ENCODE assay signal across 7 mouse cellular contexts in the genomic region with DNA sequence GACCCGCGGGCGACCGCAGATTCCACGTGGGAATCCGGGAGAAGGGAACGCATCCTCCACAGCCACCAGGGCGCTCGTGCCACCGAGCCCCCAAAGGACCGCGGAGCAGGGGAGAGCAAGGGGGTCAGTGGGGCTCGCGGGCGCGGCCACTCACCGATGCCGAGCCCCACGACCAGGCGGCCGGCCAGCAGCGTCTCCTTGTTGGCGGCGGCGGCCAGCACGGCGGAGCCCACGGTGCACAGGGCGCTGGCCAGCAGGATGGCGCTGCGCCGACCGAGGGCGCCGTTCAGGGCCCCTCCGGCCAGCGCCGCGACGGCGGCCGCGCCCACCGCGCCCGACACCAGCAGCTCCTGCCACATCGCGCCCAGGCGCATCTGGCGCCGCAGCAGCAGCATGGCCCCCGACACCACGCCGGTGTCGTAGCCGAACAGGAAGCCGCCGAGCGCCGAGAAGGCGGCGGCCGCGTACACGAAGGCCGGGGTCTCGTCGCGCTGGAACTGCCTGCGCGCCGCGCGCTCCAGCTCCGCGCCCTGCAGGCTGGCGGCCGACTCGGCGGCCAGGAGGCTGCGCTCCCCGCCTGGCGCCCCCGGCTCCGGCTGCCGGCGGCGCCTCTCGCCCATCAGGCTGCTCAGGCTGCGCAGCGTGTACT. TPM values are rescaled to one million over a fixed set of nuclear protein-coding genes. Genes with fewer than 3 reads are reported as not detected.
DNase-seq lines count a peak whose midpoint lies in the region; ATAC-seq lines count a peak whose summit lies in the region.

No protein-coding gene starts in this region.

- H3K9me3 ChIP-seq in embryonic facial prominence, embryonic 11.5 days (replicated peaks; ENCODE audit: control insufficient read depth, low read length) = no peaks in the 10 kb centered on the region
- H3K9me3 ChIP-seq in heart, embryonic 14.5 days (ENCODE audit: control insufficient read depth, low read length) = 0 out of 2 replicates have a peak, but pooled peaks cover 5% of the 10 kb centered on the region
- no peaks in the 10 kb centered on the region for H3K9me3 ChIP-seq in limb, embryonic 12.5 days
- no peaks in the 10 kb centered on the region for H3K9me3 ChIP-seq in midbrain, embryonic 11.5 days (ENCODE audit: control insufficient read depth, low read length)

- peak overlapping the region; percentile 97 for H3K4me2 ChIP-seq in embryonic facial prominence, embryonic 11.5 days (ENCODE audit: low read depth, low read length)
- H3K4me2 ChIP-seq in heart, embryonic 14.5 days (ENCODE audit: low read length) = peak overlapping the region; percentile 96
- H3K4me2 ChIP-seq in limb, embryonic 12.5 days = peak overlapping the region; percentile 96
- peak overlapping the region; percentile 70 for H3K4me2 ChIP-seq in midbrain, embryonic 11.5 days

- H3K4me1 ChIP-seq in embryonic facial prominence, embryonic 11.5 days (ENCODE audit: control insufficient read depth, insufficient read depth, low read length) = no peaks in the 10 kb centered on the region
- peaks cover 0 to 4% of the 10 kb centered on the region in 2 experiments; a peak in 1 of 4 replicates for H3K4me1 ChIP-seq in heart, embryonic 14.5 days (ENCODE audit: control insufficient read depth in 2 of 2, insufficient read depth in 2 of 2, low read length in 2 of 2)
- 0 out of 2 replicates have a peak, but pooled peaks cover 3% of the 10 kb centered on the region for H3K4me1 ChIP-seq in limb, embryonic 12.5 days (replicated peaks)
- H3K4me1 ChIP-seq in midbrain, embryonic 11.5 days (ENCODE audit: control insufficient read depth, insufficient read depth, low read length) = 0 out of 2 replicates have a peak, but pooled peaks cover 2% of the 10 kb centered on the region

- peak; percentile 78 for ATAC-seq in embryonic facial prominence, embryonic 11.5 days (replicated peaks; ENCODE audit: insufficient number of reproducible peaks, low FRiP score, low TSS enrichment, low read depth)
- peak; percentile 76 for ATAC-seq in heart, embryonic 14.5 days (ENCODE audit: insufficient number of reproducible peaks, insufficient read depth, low FRiP score, low read depth)
- peak; percentile 89 for ATAC-seq in limb, embryonic 12.5 days (ENCODE audit: insufficient number of reproducible peaks, insufficient read depth, low FRiP score, low TSS enrichment, low read depth)
- peak; percentile 90 for ATAC-seq in midbrain, embryonic 11.5 days (ENCODE audit: low FRiP score)

- H3K9ac ChIP-seq in embryonic facial prominence, embryonic 11.5 days (replicated peaks; ENCODE audit: low read length) = peak overlapping the region; percentile 77
- peak overlapping the region; percentile 76 for H3K9ac ChIP-seq in heart, embryonic 14.5 days (ENCODE audit: low read length)
- H3K9ac ChIP-seq in limb, embryonic 12.5 days (replicated peaks) = peak overlapping the region; percentile 73
- H3K9ac ChIP-seq in midbrain, embryonic 11.5 days (ENCODE audit: low read length) = peak overlapping the region; percentile 62

- under 1% methylated on average over 53 of the region's 91 CpGs for WGBS in embryonic facial prominence, embryonic 11.5 days
- whole genome bisulfite sequencing in heart, embryonic 14.5 days = under 1% methylated on average over 79 of the region's 91 CpGs
- WGBS in limb, embryonic 12.5 days = under 1% methylated on average over 89 of the region's 91 CpGs
- WGBS in midbrain, embryonic 11.5 days = 0% methylated on average over 62 of the region's 91 CpGs

- peak overlapping the region; percentile 66 for H3K4me3 ChIP-seq in embryonic facial prominence, embryonic 11.5 days (ENCODE audit: low read depth, low read length)
- H3K4me3 ChIP-seq in heart, embryonic 14.5 days (ENCODE audit: control insufficient read depth in 1 of 2, insufficient read depth in 1 of 2, low read depth in 1 of 2, low read length in 2 of 2) = peak overlapping the region; percentile 79 to 80
- peak overlapping the region; percentile 76 for H3K4me3 ChIP-seq in limb, embryonic 12.5 days (replicated peaks)
- peak overlapping the region; percentile 58 for H3K4me3 ChIP-seq in midbrain, embryonic 11.5 days (ENCODE audit: low read depth, low read length)

- H3K27me3 ChIP-seq in embryonic facial prominence, embryonic 11.5 days (ENCODE audit: control insufficient read depth, insufficient read depth, low read length) = peaks cover 3% of the 10 kb centered on the region; the same call in 1 of the 2 replicates
- peaks cover 11% of the 10 kb centered on the region for H3K27me3 ChIP-seq in heart, embryonic 14.5 days (ENCODE audit: control insufficient read depth, insufficient read depth, low read length)
- H3K27me3 ChIP-seq in limb, embryonic 12.5 days = peaks cover 22% of the 10 kb centered on the region
- H3K27me3 ChIP-seq in midbrain, embryonic 11.5 days (ENCODE audit: control insufficient read depth, insufficient read depth, low read length) = peaks cover 7% of the 10 kb centered on the region; the same call in 1 of the 2 replicates

- DNase-seq in ES-CJ7 (ENCODE audit: low read depth, low spot score) (peak; percentile 25), R1 (ENCODE audit: low read depth, low spot score) (peak; percentile 21)
- peak; percentile 59 for DNase-seq in embryonic facial prominence, embryonic 11.5 days (ENCODE audit: low spot score)
- DNase-seq in midbrain, embryonic 11.5 days (ENCODE audit: low spot score, missing footprints) = no peak
- peak; percentile 32 for DNase-seq in testis, postnatal 14 days (ENCODE audit: low spot score)

- no peaks in the 10 kb centered on the region for H3K36me3 ChIP-seq in embryonic facial prominence, embryonic 11.5 days (replicated peaks; ENCODE audit: control insufficient read depth, insufficient read depth, low read depth, low read length)
- H3K36me3 ChIP-seq in heart, embryonic 14.5 days (ENCODE audit: control insufficient read depth, insufficient read depth, low read length) = no peaks in the 10 kb centered on the region
- no peaks in the 10 kb centered on the region for H3K36me3 ChIP-seq in limb, embryonic 12.5 days
- no peaks in the 10 kb centered on the region for H3K36me3 ChIP-seq in midbrain, embryonic 11.5 days (ENCODE audit: control insufficient read depth, insufficient read depth, low read length)

- H3K27ac ChIP-seq in embryonic facial prominence, embryonic 11.5 days (replicated peaks; ENCODE audit: low read depth, low read length) = 0 out of 2 replicates have a peak overlapping the region, but pooled peaks have one; percentile 29
- H3K27ac ChIP-seq in heart, embryonic 14.5 days (replicated peaks in 1 of 2; ENCODE audit: control insufficient read depth in 1 of 2, insufficient read depth in 1 of 2, low read depth in 2 of 2, low read length in 2 of 2) = peak overlapping the region; percentile 22 to 68; a peak in 3 of 4 replicates
- peak overlapping the region; percentile 83 for H3K27ac ChIP-seq in limb, embryonic 12.5 days
- 0 out of 2 replicates have a peak overlapping the region, but pooled peaks have one; percentile 8 for H3K27ac ChIP-seq in midbrain, embryonic 11.5 days (ENCODE audit: low read depth, low read length)

RNA-seq across cellular contexts. Expression of a gene that starts 0.5 kb away (rescaled TPM):
- 1.5 and 2.0 TPM in 2 replicates for polyA plus RNA-seq in embryonic facial prominence, embryonic 11.5 days (2014; fragmentation: Nextera tagmentation; extraction: Ambion mirVana)
- polyA plus RNA-seq in heart, embryonic 14.5 days (2014; fragmentation: Nextera tagmentation; extraction: Ambion mirVana) = 1.7 and 2.0 TPM in 2 replicates
- 1.6 and 1.7 TPM in 2 replicates for polyA plus RNA-seq in limb, embryonic 12.5 days (2016; fragmentation: Nextera tagmentation; extraction: Ambion mirVana)
- polyA plus RNA-seq in midbrain, embryonic 11.5 days (2014; fragmentation: Nextera tagmentation; extraction: Ambion mirVana) = 1.7 and 1.9 TPM in 2 replicates

Comparison
In these comparisons a context has a peak if more than half of its experiments do, and no peak if none do; other contexts are left out.
1. H3K27ac ChIP-seq: peak in every context shown above with its lines; median percentile 83 in limb, embryonic 12.5 days; 45 in heart, embryonic 14.5 days; 29 in embryonic facial prominence, embryonic 11.5 days; 8 in midbrain, embryonic 11.5 days.